Mouse (Mus musculus) liver, embryonic 14.5 days (tissue): Measurements from ENCODE around the gene Opn1mw. TPM values are rescaled to one million over a fixed set of nuclear protein-coding genes. Genes with fewer than 3 reads are reported as not detected.
A peak's percentile ranks its signal among the peaks of the same experiment; 100 is the strongest.

Experiments
- ATAC-seq: fragments of 200-750 bp; cut with Nextera tagmentation; 2 replicates; pipeline ENCODE4 v1.8.0; 2017; ENCODE audit warnings: moderate number of reproducible peaks, mild to moderate bottlenecking, moderate library complexity; ENCODE audit not compliant: insufficient read depth
- DNase-seq, 3 experiments: peaks; one replicate each; pipeline ENCODE4 v3.0.0-alpha.2; 2012 to 2013; ENCODE audit warnings: low read depth in 3 of 3, low spot score in 3 of 3
- H3K27ac ChIP-seq: fragments of 300-500 bp; sonication (generic); 2 replicates; pipeline ENCODE4 v1.5.1; 2014; ENCODE audit warnings: moderate library complexity, mild to moderate bottlenecking, control low read depth, inconsistent platforms
- H3K27me3 ChIP-seq: fragments of 300-500 bp; sonication (generic); 2 replicates; pipeline ENCODE4 v1.6.1; 2014; ENCODE audit warnings: mild to moderate bottlenecking, low read length, moderate library complexity; ENCODE audit not compliant: control insufficient read depth, insufficient read depth
- H3K36me3 ChIP-seq: fragments of 300-500 bp; sonication (generic); replicated peaks from 2 replicates; pipeline ENCODE4 v1.6.1; 2014; ENCODE audit warnings: low read depth; ENCODE audit not compliant: control insufficient read depth, insufficient read depth
- H3K4me1 ChIP-seq, 2 experiments: fragments of 200-500 bp in 1 of 2; fragments of 300-500 bp in 1 of 2; sonication (generic) in 1 of 2; replicated peaks; 2 replicates each; pipeline ENCODE4 v1.6.1; 2012 to 2014; ENCODE audit warnings: antibody characterized with exemption in 1 of 2, inconsistent platforms in 1 of 2, low read length in 1 of 2; ENCODE audit not compliant: control insufficient read depth in 2 of 2, insufficient read depth in 2 of 2
- H3K4me2 ChIP-seq: fragments of 300-500 bp; sonication (generic); 2 replicates; pipeline ENCODE4 v1.6.1; 2014; ENCODE audit warnings: low read depth, mild to moderate bottlenecking, control low read depth, moderate library complexity
- H3K4me3 ChIP-seq, 2 experiments: fragments of 200-500 bp in 1 of 2; fragments of 300-500 bp in 1 of 2; sonication (generic) in 1 of 2; 2 replicates each; pipeline ENCODE4 v1.5.1; 2012 to 2014; ENCODE audit warnings: low read depth in 2 of 2, low read length in 2 of 2, mild to moderate bottlenecking in 2 of 2, control low read depth in 1 of 2, inconsistent platforms in 1 of 2, moderate library complexity in 1 of 2; ENCODE audit not compliant: insufficient read depth in 1 of 2
- H3K9ac ChIP-seq: fragments of 300-500 bp; sonication (generic); replicated peaks from 2 replicates; pipeline ENCODE4 v1.6.1; 2014; ENCODE audit warnings: mild to moderate bottlenecking, control low read depth, moderate library complexity
- H3K9me3 ChIP-seq: fragments of 300-500 bp; sonication (generic); 2 replicates; pipeline ENCODE4 v1.6.1; 2016; ENCODE audit warnings: low read length, mixed read lengths; ENCODE audit not compliant: control insufficient read depth
- CTCF ChIP-seq: IDR thresholded peaks from 2 replicates; pipeline ENCODE4 v1.5.1; 2016; ENCODE audit warnings: antibody characterized with exemption, low read depth, control low read depth
- EP300 ChIP-seq: IDR thresholded peaks from 2 replicates; pipeline ENCODE4 v1.6.1; 2016; ENCODE audit warnings: antibody characterized with exemption, low read depth
- WGBS: fragments of 180-500 bp; shearing (Covaris S2); extraction: QIAGEN DNeasy Blood & Tissue Kit; methylation state at CpG from one replicate; pipeline ENCODE4 v1.1.7; 2014; ENCODE audit not compliant: insufficient replicate concordance; 5-methylcytosine and 5-hydroxymethylcytosine counted together
- polyA plus RNA-seq, 2 experiments: library from polyadenylated mRNA; depleted of rRNA in 1 of 2; stranded (reverse) in 1 of 2; unstranded in 1 of 2; fragments of >200 nt; fragmentation: Nextera tagmentation in 1 of 2; extraction: Ambion mirVana in 1 of 2; gene quantifications; 2 replicates each; pipeline versions ENCODE4 v1.2.1 to v1.2.3; 2012 to 2014

The Opn1mw gene
- polyA plus RNA-seq (2012; rRNA removed) (not detected in 2 replicates), polyA plus RNA-seq (2014; fragmentation: Nextera tagmentation; extraction: Ambion mirVana) (not detected in 2 replicates)

- no peak within 1 kb of the TSS for H3K4me2 ChIP-seq
- no peak for DNase-seq
Measured at GRCm38 (mm10) chrX:74127164-74127563, at the start of gene Opn1mw. Opn1mw (plus strand) TSS chrX:74127464.

GRCm38 (mm10) chrX:74084276-74084837 lies 42.9 kb upstream of the Opn1mw start:
- Histone ChIP-seq H3K9me3 (no peaks in the 10 kb centered on the region), H3K27ac (peak overlapping the region; percentile 81; the same call in 1 of the 2 replicates), H3K36me3 (no peaks in the 10 kb centered on the region), H3K4me1 (peaks cover 5 to 8% of the 10 kb centered on the region in 2 experiments), H3K4me2 (peak overlapping the region; percentile 74), H3K4me3 (peak overlapping the region; percentile 82 to 97), H3K27me3 (no peaks in the 10 kb centered on the region), H3K9ac (peak overlapping the region; percentile 79)
- no peak for DNase-seq
- WGBS = 16% methylated on average over 17 of the region's 17 CpGs
- TF ChIP-seq CTCF = no peak
- TF ChIP-seq EP300 = no peak
- ATAC-seq = no peak

More at GRCm38 (mm10) chrX:74127164-74127563, at the start of gene Opn1mw:
- H3K36me3 ChIP-seq = no peaks in the 10 kb centered on the region
- no peak within 1 kb of the TSS for H3K4me3 ChIP-seq
- no peak within 1 kb of the TSS for H3K9ac ChIP-seq
- no peak for TF ChIP-seq EP300
- no peak for TF ChIP-seq CTCF
- H3K4me1 ChIP-seq = no peaks in the 10 kb centered on the region
- H3K9me3 ChIP-seq = no peaks in the 10 kb centered on the region
- no peak for ATAC-seq
- no peak within 1 kb of the TSS for H3K27ac ChIP-seq
- H3K27me3 ChIP-seq = no peaks in the 10 kb centered on the region

- DNase-seq (peak; percentile 53 to 65 (median 63)), ATAC-seq (peak; percentile 60)
- Histone ChIP-seq H3K4me3 (peak overlapping the region; percentile 82 to 97), H3K9me3 (no peaks in the 10 kb centered on the region), H3K9ac (peak overlapping the region; percentile 79), H3K4me2 (peak overlapping the region; percentile 74), H3K36me3 (no peaks in the 10 kb centered on the region), H3K4me1 (peaks cover 5 to 8% of the 10 kb centered on the region in 2 experiments), H3K27me3 (no peaks in the 10 kb centered on the region), H3K27ac (peak overlapping the region; percentile 81)
- no peak for TF ChIP-seq EP300
- no peak for TF ChIP-seq CTCF
- WGBS = 6% methylated on average over 29 of the region's 56 CpGs
Measured at GRCm38 (mm10) chrX:74084946-74085498, 42.2 kb upstream of the Opn1mw start.

GRCm38 (mm10) chrX:74085601-74086038 lies 41.6 kb upstream of the Opn1mw start:
- peak; percentile 98 for ATAC-seq
- Histone ChIP-seq H3K4me1 (peaks cover 5 to 8% of the 10 kb centered on the region in 2 experiments), H3K9me3 (no peaks in the 10 kb centered on the region), H3K27ac (peak overlapping the region; percentile 81), H3K4me2 (peak overlapping the region; percentile 69), H3K36me3 (no peaks in the 10 kb centered on the region), H3K27me3 (no peaks in the 10 kb centered on the region), H3K4me3 (peak overlapping the region; percentile 82 to 97), H3K9ac (peak overlapping the region; percentile 79)
- no peak for TF ChIP-seq EP300
- no peak for TF ChIP-seq CTCF
- 5% methylated on average over 27 of the region's 27 CpGs for WGBS
- DNase-seq = peak; percentile 93 to 94 (median 94)

- Histone ChIP-seq H3K27ac (no peak overlapping the region), H3K9ac (no peak overlapping the region), H3K4me1 (no peaks in the 10 kb centered on the region), H3K4me2 (no peak overlapping the region), H3K36me3 (no peaks in the 10 kb centered on the region), H3K4me3 (no peak overlapping the region), H3K9me3 (no peaks in the 10 kb centered on the region), H3K27me3 (no peaks in the 10 kb centered on the region)
- DNase-seq (no peak), ATAC-seq (no peak)
- WGBS = 43% methylated on average over 1 of the region's 1 CpGs
- no peak for TF ChIP-seq CTCF
- no peak for TF ChIP-seq EP300
Measured at GRCm38 (mm10) chrX:74095130-74095529, 32.1 kb upstream of the Opn1mw start.
